Mouse (Mus musculus) left cerebral cortex, adult 8-10 months (tissue): ENCODE results near the gene Tmem189. TPM values are rescaled to one million over a fixed set of nuclear protein-coding genes. Genes with fewer than 3 reads are reported as not detected.

Experiments
- DNase-seq, 2 experiments: peaks; one replicate each; pipeline ENCODE4 v3.0.0; 2022; ENCODE audit warnings: low spot score in 2 of 2
- microRNA-seq, 2 experiments: library from miRNA; unstranded; fragments of <30 nt; microRNA quantifications; one replicate each; pipeline ENCODE4 v1.2.0; 2022
- total RNA-seq, 4 experiments: library from RNA; stranded (reverse); gene quantifications; 2 replicates each; pipeline ENCODE4 v1.2.4; 2022

Tmem189 gene
- total RNA-seq, 4 experiments from 2014 or later: 39.8 to 49.3 (median 44.1) TPM

- no peak for DNase-seq
These were observed 93.4 kb downstream of the Tmem189 start for GRCm38 (mm10) chr2:167596262-167596661.

GRCm38 (mm10) chr2:167595761-167596171 is 93.9 kb downstream of the Tmem189 start:
- no peak for DNase-seq

GRCm38 (mm10) chr2:167594444-167594934 is 95.1 kb downstream of the Tmem189 start:
- DNase-seq: peak; percentile 32 to 60

GRCm38 (mm10) chr2:167593551-167594250 is 95.9 kb downstream of the Tmem189 start:
- no peak for DNase-seq

Small RNA genes within 50 kb of the gene (microRNA-seq; reads per million reads assigned to microRNA genes)
- gene Gm22355: 0 reads per million in 2 experiments

Other genes with a start within 250 kb of the Tmem189 start
- gene Rnf114, start 197.2 kb downstream of the Tmem189 start, total RNA-seq: 10 to 100 TPM; 57.8 to 62.9 (median 60.1) TPM
- 10 to 100 TPM; 66.1 to 71.2 (median 70.1) TPM for gene Spata2, start 196.9 kb downstream of the Tmem189 start, total RNA-seq
- under 1 TPM; 0.48 to 0.93 (median 0.70) TPM for gene Snai1, start 151.6 kb downstream of the Tmem189 start, total RNA-seq
- 100 to 1,000 TPM; 257 to 274 (median 265) TPM for gene Ube2v1, start 57.7 kb downstream of the Tmem189 start, total RNA-seq
- 10 to 100 TPM; 26.0 to 42.5 (median 32.6) TPM for gene Gm20431, start 28.3 kb downstream of the Tmem189 start, total RNA-seq
- 10 to 100 TPM; 12.1 to 20.6 (median 15.1) TPM for gene Cebpb, start 907 bp downstream of the Tmem189 start, total RNA-seq
- gene Ptpn1, start 242.2 kb upstream of the Tmem189 start, total RNA-seq: 10 to 100 TPM; 40.0 to 54.9 (median 50.1) TPM